Mouse (Mus musculus) brain, embryonic 14.5 days (tissue): Measurements from ENCODE around the gene Anp32b.

Experiments used
- CTCF ChIP-seq: fragments of 200-500 bp; IDR thresholded peaks from 2 replicates; pipeline ENCODE4 v1.5.1; 2012; ENCODE audit warnings: inconsistent platforms, mild to moderate bottlenecking, moderate library complexity, borderline replicate concordance; ENCODE audit not compliant: insufficient read depth, insufficient read length; ENCODE audit errors: extremely low read depth
- POLR2A ChIP-seq: fragments of 200-500 bp; IDR thresholded peaks from 2 replicates; pipeline ENCODE4 v1.6.1; 2012; ENCODE audit warnings: mild to moderate bottlenecking, inconsistent platforms, borderline replicate concordance; ENCODE audit not compliant: poor library complexity, insufficient read depth, insufficient read length, severe bottlenecking; ENCODE audit errors: extremely low read depth

DNA sequence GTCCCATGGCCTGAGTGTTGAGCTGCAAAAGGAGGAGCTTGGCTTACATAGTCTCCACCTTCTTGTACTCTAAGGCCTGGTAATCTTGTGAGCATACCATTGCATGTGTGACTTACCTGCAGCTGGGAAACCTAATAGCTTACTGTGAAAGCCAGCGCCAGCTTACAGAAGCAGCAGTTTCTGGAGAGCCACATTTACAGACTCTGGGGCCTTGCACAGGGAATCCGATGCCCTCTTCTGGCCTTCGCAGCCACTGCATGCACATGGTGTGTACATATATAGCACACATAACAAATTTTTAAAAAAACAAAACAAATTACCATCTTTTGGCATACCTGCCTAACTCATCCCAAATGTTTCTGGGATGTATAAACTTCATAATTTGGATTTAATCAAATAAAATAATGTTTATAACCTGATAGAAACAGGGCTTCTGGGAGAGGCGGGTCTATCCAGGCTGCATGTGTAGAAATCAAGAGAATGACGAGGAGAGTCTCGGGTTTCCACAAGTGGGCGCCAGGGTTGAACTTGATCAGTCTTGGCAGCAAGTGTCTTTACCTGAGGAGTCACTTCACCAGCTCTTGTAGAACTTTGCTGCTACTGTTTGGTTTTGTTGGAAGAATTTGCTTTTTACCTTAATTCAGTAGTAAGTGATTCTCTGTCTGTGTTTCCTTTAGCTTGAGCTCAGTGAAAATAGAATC, 12.6 kb downstream of the Anp32b start:
- no peak for TF ChIP-seq POLR2A
- peak; percentile 58; the same call in 1 of the 2 replicates for TF ChIP-seq CTCF
